Mouse (Mus musculus): ENCODE data around the gene Chd5. TPM values are rescaled to one million over a fixed set of nuclear protein-coding genes. Genes with fewer than 3 reads are reported as not detected.

Gene Chd5
- polyA plus RNA-seq (2012; rRNA removed) = 20.9 and 25.9 TPM in 2 replicates

DNA sequence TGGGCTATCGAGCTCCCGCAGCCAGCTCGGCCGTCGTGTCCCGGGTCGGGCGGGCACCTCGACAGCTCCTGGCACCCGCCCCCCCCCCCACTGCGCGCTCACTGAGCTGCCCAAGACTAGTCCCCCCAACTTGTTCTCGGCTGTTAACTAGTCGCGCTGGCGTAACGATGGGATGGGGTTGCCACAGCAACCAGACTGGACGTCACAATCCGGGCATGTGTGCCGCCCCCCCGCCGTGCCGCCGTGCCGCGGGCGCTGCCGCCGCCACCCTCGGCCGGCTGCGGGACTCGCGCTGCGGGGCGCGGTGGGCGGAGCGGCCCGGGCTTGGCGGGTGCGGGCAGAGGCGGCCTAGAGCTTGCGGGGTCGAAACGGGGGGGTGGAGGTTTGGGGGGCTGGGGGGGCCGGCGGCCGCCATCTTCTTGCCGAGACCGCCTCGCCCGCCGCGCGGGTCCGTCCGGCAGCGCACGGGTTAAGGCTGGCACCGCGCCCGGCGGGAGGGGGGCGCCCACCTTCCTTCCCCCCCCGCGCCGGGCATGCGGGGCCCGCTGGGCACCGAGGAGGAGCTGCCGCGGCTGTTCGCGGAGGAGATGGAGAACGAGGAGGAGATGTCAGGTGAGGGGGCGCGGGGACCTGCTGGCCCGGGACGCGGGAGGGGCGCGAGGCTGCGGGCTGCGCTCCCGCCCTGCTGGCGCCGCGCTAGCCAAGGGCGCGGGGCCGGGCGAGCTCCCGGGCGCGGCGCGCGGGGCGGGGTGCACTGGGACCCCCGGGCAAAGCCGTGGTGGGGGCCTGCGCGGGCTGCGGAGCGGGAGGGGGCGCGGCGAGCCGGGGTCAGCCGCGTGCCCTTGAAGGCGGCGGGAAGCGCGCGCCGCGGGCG is at the start of gene Chd5:
Gene Chd5 (plus strand): TSS at position 233 of the 874 bp plus-strand sequence.
- Histone ChIP-seq H3K27ac (ENCODE audit: insufficient read depth, low read length) (no peak within 1 kb of the TSS), H3K27me3 (ENCODE audit: control insufficient read depth, insufficient read depth, low read length) (peaks cover 3% of the 10 kb centered on the region; the same call in 1 of the 2 replicates), H3K4me1 (ENCODE audit: control insufficient read depth, insufficient read depth, low read length) (0 out of 2 replicates have a peak, but pooled peaks cover 3% of the 10 kb centered on the region), H3K4me3 (replicated peaks; ENCODE audit: insufficient read depth, low read depth, low read length) (peak within 1 kb of the TSS; percentile 70)
- under 1% methylated on average over 96 of the region's 120 CpGs for WGBS
- no peak for TF ChIP-seq CTCF (IDR thresholded peaks at IDR 0.05; ENCODE audit: borderline replicate concordance, insufficient read depth, low read depth, low read length)
- no peak for TF ChIP-seq POLR2A (IDR thresholded peaks at IDR 0.05; ENCODE audit: borderline replicate concordance, insufficient read depth, low read length)
- peak; percentile 62 to 65 for DNase-seq

DNA sequence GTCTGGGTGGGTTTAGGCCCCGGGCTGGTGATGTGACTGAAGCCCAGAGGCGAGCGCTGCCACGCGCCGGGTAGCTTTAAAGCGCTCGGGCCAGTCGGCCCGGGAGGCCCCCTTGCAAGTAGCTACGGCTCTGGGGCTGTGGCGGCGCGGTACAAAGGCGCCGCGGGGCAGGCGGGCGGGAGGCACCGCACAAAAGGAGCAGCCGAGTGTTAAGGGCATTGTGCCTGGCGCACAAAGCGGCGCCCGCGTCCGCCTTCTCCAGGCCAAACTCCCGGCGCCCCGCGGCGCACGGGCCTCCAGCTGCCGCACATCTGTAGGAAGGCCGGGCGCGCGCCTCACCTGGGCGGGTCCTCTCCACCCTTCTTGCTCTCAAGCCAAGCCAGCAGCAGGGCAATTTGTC is 48.1 kb upstream of the Chd5 start:
- no peak overlapping the region for H3K27ac ChIP-seq (ENCODE audit: insufficient read depth, low read length)
- H3K4me1 ChIP-seq (ENCODE audit: control insufficient read depth, insufficient read depth, low read length) = peaks cover 10% of the 10 kb centered on the region
- no peak overlapping the region for H3K4me3 ChIP-seq (replicated peaks; ENCODE audit: insufficient read depth, low read depth, low read length)
- 3% methylated on average over 39 of the region's 39 CpGs for WGBS
- no peaks in the 10 kb centered on the region for H3K27me3 ChIP-seq (ENCODE audit: control insufficient read depth, insufficient read depth, low read length)
- TF ChIP-seq CTCF (IDR thresholded peaks at IDR 0.05; ENCODE audit: borderline replicate concordance, insufficient read depth, low read depth, low read length) (no peak), POLR2A (IDR thresholded peaks at IDR 0.05; ENCODE audit: borderline replicate concordance, insufficient read depth, low read length) (no peak)
- no peak for DNase-seq

DNA sequence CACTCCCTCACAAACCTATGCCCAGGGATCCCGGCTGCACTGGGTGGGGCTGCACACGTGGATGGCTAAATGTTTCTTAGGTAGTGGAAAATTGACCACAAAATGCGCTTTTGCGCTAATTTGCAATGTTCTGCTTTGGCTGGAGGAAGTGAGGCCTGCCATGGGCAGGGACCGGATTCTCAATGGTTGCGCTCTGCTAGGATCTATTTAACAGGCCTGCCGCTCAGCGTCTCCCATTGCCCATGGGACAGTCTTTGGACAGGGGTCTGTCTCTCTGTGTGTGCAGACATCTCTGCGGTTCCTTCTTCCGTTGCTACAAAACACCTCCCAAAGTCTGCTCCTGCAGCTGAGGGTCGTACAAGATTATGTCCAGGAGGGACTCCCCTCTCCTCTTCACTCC is 47.5 kb upstream of the Chd5 start:
- Histone ChIP-seq H3K27me3 (ENCODE audit: control insufficient read depth, insufficient read depth, low read length) (no peaks in the 10 kb centered on the region), H3K4me1 (ENCODE audit: control insufficient read depth, insufficient read depth, low read length) (peaks cover 10% of the 10 kb centered on the region), H3K27ac (ENCODE audit: insufficient read depth, low read length) (no peak overlapping the region), H3K4me3 (replicated peaks; ENCODE audit: insufficient read depth, low read depth, low read length) (no peak overlapping the region)
- no peak for DNase-seq
- TF ChIP-seq CTCF (IDR thresholded peaks at IDR 0.05; ENCODE audit: borderline replicate concordance, insufficient read depth, low read depth, low read length) (no peak), POLR2A (IDR thresholded peaks at IDR 0.05; ENCODE audit: borderline replicate concordance, insufficient read depth, low read length) (no peak)
- 68% methylated on average over 11 of the region's 11 CpGs for WGBS

DNA sequence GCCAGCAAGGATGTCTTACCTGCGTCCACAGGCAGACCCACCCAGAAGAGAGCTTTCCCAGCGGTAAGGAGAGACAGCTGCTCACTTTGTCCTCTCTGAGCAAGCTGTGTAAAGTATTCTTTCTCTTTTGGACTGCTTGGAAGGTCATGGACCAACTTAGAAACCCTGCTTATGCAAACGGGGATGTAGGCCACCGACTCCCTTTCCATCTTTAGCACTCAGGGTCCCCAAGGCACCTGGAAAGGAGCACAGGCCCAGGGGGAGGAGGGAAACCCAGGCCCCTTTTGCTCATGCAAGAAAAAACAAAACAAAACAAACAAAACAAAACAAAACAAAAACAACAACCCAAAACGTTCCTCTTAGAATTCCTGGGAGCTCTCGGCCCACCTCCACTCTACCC is 46.9 kb upstream of the Chd5 start, which contains the start of gene Hes3:
Gene Hes3 (minus strand): TSS at position 101 of the 400 bp plus-strand sequence.
- Histone ChIP-seq H3K4me3 (replicated peaks; ENCODE audit: insufficient read depth, low read depth, low read length) (no peak within 1 kb of the TSS), H3K4me1 (ENCODE audit: control insufficient read depth, insufficient read depth, low read length) (peaks cover 9% of the 10 kb centered on the region), H3K27me3 (ENCODE audit: control insufficient read depth, insufficient read depth, low read length) (no peaks in the 10 kb centered on the region), H3K27ac (ENCODE audit: insufficient read depth, low read length) (no peak within 1 kb of the TSS)
- no peak for TF ChIP-seq CTCF (IDR thresholded peaks at IDR 0.05; ENCODE audit: borderline replicate concordance, insufficient read depth, low read depth, low read length)
- no peak for TF ChIP-seq POLR2A (IDR thresholded peaks at IDR 0.05; ENCODE audit: borderline replicate concordance, insufficient read depth, low read length)
- no peak for DNase-seq
- WGBS = 69% methylated on average over 6 of the region's 6 CpGs

DNA sequence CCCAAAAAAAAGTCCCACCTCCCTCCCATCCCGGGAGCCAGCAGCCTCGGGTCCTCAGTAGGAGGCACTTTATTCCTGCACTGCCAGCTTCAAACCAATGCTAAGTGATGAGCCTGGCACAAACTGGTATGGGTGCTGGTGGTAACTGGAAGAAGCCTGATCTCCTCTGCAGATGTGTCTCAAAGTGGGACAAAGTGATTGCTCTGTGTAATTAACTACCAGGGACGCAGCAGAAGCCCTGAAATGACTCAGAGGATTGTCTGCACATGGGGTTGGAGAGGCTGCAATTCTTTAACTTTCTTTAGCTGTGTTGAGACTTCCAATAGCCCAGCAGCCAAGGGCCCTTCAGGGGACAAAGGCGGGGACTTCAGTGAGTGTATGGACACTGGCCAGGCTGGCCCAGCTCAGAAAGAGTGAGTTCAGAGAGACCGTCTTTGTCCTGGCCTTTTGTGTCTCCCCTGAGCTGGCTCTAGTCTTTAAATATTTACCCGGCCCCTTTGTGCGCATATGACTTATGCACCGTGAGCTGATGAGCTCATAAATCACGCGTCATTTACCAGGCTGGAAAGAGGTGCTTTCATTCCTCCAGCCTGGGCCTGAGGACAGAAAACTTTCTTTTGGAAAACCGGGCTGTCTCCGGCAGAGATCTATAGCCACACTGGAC is 46.2 kb upstream of the Chd5 start:
- DNase-seq = no peak
- peaks cover 2% of the 10 kb centered on the region for H3K4me1 ChIP-seq (ENCODE audit: control insufficient read depth, insufficient read depth, low read length)
- no peaks in the 10 kb centered on the region for H3K27me3 ChIP-seq (ENCODE audit: control insufficient read depth, insufficient read depth, low read length)
- no peak overlapping the region for H3K4me3 ChIP-seq (replicated peaks; ENCODE audit: insufficient read depth, low read depth, low read length)
- 29% methylated on average over 12 of the region's 12 CpGs for WGBS
- TF ChIP-seq POLR2A (IDR thresholded peaks at IDR 0.05; ENCODE audit: borderline replicate concordance, insufficient read depth, low read length) = no peak
- no peak for TF ChIP-seq CTCF (IDR thresholded peaks at IDR 0.05; ENCODE audit: borderline replicate concordance, insufficient read depth, low read depth, low read length)
- no peak overlapping the region for H3K27ac ChIP-seq (ENCODE audit: insufficient read depth, low read length)

DNA sequence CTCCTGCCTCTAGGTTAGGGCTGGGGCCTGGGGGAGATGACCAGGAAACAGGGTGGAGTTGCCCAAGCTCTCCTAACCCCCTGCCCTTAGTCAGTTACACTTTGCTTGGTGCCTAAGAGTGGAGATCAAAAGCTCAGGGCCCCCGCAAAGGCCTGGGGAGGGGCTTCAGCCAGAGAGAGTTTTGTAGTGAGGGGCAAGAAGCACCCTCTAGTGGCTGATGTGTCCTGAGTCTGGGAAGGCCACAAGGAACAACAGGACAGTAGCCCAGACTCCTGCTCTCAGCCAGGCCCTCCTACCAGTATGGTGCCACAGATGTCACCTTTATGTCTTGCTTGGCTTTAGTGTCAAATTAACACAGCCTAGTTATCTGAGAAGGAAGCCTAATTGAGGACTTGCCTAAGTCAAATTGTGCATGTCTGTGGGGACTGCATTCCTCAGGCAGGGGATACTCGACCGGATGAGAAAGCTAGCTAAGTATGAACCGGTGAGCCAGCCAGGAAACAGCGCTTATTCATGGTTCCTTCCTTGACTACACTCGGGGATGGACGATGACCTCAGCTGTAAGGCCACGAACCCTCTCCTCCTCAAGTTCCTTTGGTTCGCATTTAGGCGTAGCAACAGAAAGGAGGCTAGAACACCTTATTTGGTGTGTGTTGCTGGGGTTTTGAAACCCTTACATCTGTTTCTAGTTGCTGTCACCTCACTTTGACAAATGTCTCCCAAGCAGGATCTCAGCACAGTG is 44.1 kb upstream of the Chd5 start:
- 56% methylated on average over 10 of the region's 10 CpGs for WGBS
- Histone ChIP-seq H3K27me3 (ENCODE audit: control insufficient read depth, insufficient read depth, low read length) (no peaks in the 10 kb centered on the region), H3K4me1 (ENCODE audit: control insufficient read depth, insufficient read depth, low read length) (peaks cover 6% of the 10 kb centered on the region), H3K4me3 (replicated peaks; ENCODE audit: insufficient read depth, low read depth, low read length) (no peak overlapping the region), H3K27ac (ENCODE audit: insufficient read depth, low read length) (no peak overlapping the region)
- TF ChIP-seq POLR2A (IDR thresholded peaks at IDR 0.05; ENCODE audit: borderline replicate concordance, insufficient read depth, low read length) (no peak), CTCF (IDR thresholded peaks at IDR 0.05; ENCODE audit: borderline replicate concordance, insufficient read depth, low read depth, low read length) (no peak)
- DNase-seq = no peak

DNA sequence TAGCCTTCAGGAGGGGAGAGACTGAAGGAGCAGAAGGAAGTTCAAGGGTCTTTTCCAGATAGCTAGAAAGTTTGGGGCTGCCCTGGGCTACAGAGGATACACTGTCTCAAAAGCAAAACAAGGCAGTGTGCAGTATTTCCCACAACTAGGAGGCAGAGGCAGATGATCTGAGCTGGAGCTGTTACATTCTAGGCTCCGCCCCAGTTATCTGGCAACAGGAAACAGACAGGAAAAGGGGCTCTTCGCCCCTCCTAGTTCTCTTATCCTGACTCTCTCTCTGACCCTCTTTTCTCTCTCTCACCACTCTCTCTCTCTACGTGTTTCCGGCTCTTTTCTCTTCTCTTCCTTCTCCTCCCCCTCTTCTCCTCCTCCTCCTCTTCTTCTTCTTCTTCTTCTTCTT is 42.5 kb upstream of the Chd5 start:
- 52% methylated on average over 4 of the region's 4 CpGs for WGBS
- no peak for DNase-seq
- H3K27me3 ChIP-seq (ENCODE audit: control insufficient read depth, insufficient read depth, low read length) = no peaks in the 10 kb centered on the region

More for the DNA sequence above, 42.5 kb upstream of the Chd5 start:
- TF ChIP-seq CTCF (IDR thresholded peaks at IDR 0.05; ENCODE audit: borderline replicate concordance, insufficient read depth, low read depth, low read length) = no peak
- TF ChIP-seq POLR2A (IDR thresholded peaks at IDR 0.05; ENCODE audit: borderline replicate concordance, insufficient read depth, low read length) = no peak
- H3K4me3 ChIP-seq (replicated peaks; ENCODE audit: insufficient read depth, low read depth, low read length) = no peak overlapping the region
- peaks cover 8% of the 10 kb centered on the region for H3K4me1 ChIP-seq (ENCODE audit: control insufficient read depth, insufficient read depth, low read length)
- no peak overlapping the region for H3K27ac ChIP-seq (ENCODE audit: insufficient read depth, low read length)
